22 mouse cellular contexts compared by ENCODE assay signal in genomic region chr10:9625356-9625755, GRCm38 (mm10). TPM values are rescaled to one million over a fixed set of nuclear protein-coding genes. Genes with fewer than 3 reads are reported as not detected.
"Had no signal": no experiment of that assay in that cellular context is flagged by ENCODE, and none has a peak within 500 bp of the region (broad histone marks: within the 10 kb centered on the region; RNA-seq: fewer than 3 reads in every experiment).

No protein-coding gene starts in this region.

- H3K4me1 ChIP-seq: liver, embryonic 13.5 days; neural tube, embryonic 13.5 days had no signal

- H3K9ac ChIP-seq: liver, embryonic 13.5 days; neural tube, embryonic 13.5 days had no signal

- H3K36me3 ChIP-seq: liver, embryonic 13.5 days; neural tube, embryonic 13.5 days had no signal

- ATAC-seq: intestine, postnatal 0 days had no signal

- DNase-seq: kidney, adult 2 months; kidney, postnatal 10 days; kidney, postnatal 36 days; layer of hippocampus, postnatal 36 days; liver, embryonic 13.5 days; lung, adult 2 months; lung, postnatal 14 days; lung, postnatal 4 days; right cerebral cortex, adult 18-20 months; right cerebral cortex, postnatal 14 days; right cerebral cortex, postnatal 4 days; thymus, adult 2 months; thymus, postnatal 14 days; thymus, postnatal 4 days had no signal

- H3K4me2 ChIP-seq: liver, embryonic 13.5 days; neural tube, embryonic 13.5 days had no signal

- H3K4me3 ChIP-seq: left cerebral cortex, adult 2 months; liver, embryonic 13.5 days; myocyte; neural tube, embryonic 13.5 days had no signal

- H3K27me3 ChIP-seq: liver, embryonic 13.5 days; neural tube, embryonic 13.5 days had no signal

- H3K9me3 ChIP-seq: liver, embryonic 13.5 days; neural tube, embryonic 13.5 days had no signal

- H3K27ac ChIP-seq: left cerebral cortex, adult 2 months; liver, embryonic 13.5 days; neural tube, embryonic 13.5 days; stomach, postnatal 0 days had no signal

RNA-seq across cellular contexts. Expression of gene Samd5, which starts 49.7 kb away (rescaled TPM):
- total RNA-seq: megakaryocyte-erythroid progenitor cell, adult 5-6 weeks; monocyte, adult 5-6 weeks; neutrophil, adult 5-6 weeks had no signal
- polyA plus RNA-seq: myocyte had no signal
